Mouse (Mus musculus) 3T3-L1 (cell line): ENCODE results near the gene Hdac4.

ENCODE experiments used
- DNase-seq: peaks from one replicate; pipeline ENCODE4 v3.0.0-alpha.2; 2015; ENCODE audit warnings: low read depth, low spot score

Hdac4 gene

GRCm38 (mm10) chr1:92195360-92196149 lies at the start of gene Hdac4:
Hdac4 (minus strand) TSS chr1:92195699.
- peak; percentile 89 for DNase-seq

DNA sequence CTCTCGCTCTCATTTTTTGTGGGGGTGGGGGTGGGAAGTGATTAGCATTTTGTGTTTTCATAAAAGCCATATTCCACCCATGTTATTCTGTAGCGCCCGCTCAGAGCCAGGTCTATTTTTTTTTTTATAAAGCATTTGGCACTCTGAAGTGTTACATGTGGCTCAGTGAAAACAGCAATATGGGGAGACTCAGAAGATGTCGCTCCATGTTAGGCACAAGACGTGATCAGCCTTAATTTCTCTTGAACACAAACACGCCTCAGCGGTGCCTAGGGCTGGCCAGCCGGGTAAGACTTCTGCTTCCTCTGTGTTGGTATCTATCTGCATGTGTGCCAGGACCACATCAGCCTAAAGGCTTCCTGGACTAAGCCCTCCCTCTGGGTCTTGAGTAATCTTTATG lies 48.0 kb upstream of the Hdac4 start:
- no peak for DNase-seq

DNA sequence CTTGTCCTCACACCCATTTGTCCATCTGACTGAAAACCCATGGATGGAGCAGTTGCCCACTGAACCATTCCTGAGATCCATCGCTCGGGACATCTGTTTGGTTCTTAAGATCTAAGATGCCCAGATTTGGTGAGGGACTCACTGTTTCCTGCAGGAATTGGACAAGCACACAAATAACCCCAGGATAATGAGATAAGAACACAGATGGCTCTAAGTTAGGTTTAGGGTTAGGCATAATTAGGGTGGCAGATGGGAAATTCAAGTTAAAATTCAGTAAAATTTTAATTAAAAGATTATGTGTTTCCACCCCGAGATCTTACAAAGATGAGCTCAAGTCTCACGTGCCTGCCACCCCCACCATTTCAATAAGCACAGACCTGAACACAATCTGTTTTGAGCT lies 44.6 kb upstream of the Hdac4 start:
- no peak for DNase-seq

DNA sequence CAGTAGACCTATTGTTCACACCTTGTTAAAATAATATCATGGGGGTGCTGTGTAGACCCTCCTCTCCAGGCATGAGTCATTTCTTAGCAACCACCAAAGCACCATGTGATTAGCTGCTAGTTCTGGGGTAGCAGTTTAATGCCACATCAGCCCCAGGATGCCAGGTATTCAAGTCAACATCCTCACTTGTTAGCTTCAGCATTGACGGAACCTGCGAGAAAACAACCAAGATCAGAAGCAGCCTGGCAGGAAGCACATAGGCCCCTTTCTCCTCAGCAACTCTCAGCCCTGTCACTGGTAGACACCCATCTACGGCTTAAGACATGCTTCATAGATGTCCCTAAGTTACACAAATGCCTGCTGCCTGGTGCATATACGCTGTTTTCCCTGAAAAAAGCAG lies 40.1 kb upstream of the Hdac4 start:
- no peak for DNase-seq

DNA sequence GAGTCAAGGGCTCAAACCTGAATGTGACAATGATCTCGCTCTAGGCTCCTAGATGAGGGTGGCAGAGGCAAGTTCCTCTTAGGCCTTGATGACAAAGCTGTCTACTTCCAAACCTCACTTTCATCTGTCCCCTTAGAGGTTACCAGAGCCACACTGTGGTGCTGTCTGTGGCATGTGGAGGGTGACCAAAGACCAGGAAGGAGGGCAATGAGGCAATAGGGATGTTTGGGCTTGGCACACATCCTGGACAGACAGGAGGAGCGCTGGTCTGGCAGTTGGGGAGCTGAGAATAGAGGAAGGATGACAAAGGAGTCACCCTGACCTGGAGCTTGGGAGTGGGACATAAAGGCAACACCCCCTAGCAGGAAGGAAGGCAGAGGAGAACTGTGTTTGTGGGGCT lies 29.8 kb upstream of the Hdac4 start:
- DNase-seq: no peak

- DNase-seq: no peak
These were observed 28.7 kb upstream of the Hdac4 start for GRCm38 (mm10) chr1:92223956-92224891.

DNA sequence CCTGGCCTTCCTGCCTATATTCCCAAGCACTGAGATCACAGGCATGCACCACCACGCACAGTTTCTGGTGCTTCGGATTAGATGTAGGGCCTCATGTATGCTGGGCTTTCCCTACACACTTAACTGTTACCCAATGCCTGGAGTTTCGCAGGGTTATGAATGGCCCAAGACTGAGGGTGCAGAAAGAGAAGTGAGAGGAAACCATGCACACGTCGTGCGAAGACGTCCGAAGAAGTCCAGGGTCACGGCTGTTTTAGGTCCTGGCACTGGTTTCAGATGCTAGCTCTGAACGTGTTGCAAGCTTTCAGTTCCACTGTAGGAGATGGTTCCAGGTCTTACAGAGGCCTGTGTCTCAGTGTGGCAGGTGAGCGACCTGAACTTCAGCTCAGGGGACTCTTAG lies 21.2 kb upstream of the Hdac4 start:
- no peak for DNase-seq

- DNase-seq: peak; percentile 37
These were observed 20.6 kb upstream of the Hdac4 start for GRCm38 (mm10) chr1:92215996-92216630.

GRCm38 (mm10) chr1:92215131-92215638 lies 19.7 kb upstream of the Hdac4 start:
- DNase-seq: peak; percentile 85

DNA sequence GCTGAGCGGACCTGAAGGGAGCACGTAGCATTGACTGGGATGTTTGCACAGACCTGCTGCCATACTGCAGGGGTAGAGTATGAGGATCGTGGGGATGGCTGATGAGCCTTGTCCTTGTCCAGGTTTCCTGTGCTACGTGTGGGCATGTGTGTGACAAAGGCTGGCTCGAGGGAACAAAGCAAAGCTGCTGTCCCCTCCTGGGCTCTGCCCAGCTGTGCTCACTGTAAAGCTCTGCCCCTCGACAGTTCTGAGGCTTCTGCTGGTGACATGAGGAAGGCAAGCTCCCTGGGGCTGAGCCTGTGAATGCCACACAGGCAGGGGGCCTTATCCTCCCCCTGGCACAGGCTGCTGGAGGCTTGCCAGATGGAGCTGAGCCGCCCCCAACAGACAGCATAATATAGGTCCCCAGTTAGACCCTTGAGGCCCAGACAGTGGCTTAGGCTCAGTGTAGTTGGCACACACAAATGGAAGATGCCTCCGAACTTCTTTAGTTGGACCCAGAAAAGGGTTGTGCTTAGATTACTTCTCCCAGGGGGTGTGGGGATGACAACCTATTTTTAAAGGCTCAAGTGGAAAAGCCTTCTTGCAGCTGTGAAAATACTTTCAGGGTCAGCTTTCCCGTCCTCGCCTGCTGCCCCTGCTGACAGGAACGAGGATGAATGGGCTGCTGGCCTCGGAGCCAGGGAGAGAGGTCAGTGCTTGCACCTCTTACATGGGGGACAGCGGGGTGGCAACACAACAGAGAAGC lies 16.7 kb upstream of the Hdac4 start:
- no peak for DNase-seq

DNA sequence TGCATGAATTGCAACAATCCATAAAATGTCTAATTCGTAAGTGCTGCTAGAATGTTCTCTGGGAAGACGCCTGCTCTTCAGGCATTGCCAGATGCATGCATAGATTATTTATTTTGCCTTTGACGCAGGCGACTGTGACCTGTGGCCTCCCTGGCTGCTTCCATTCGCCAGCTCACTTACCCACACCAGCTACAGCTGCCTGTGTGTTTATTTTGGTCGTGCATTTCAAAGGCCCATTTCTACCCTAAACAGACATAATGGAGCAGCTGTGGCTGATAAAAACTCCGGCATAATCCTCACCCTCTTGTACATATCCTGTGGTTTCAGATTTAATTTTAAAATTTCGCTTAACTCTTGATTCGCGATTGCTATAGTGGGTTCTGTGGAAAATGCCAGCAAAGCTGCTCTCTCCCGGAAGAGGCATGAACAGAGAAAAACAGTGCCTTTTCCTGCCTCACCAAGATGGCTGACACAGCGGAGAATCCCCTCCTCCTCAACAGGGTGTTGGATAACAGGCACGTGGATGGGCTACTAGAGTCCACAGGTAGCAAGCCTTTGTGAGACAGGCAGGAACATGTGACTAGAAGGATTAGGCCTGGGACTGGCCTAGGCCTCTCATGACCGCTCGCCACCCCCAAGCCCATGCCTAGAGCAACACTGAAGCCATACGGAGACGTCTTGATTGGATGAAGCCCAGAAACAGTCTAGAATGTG lies 7.3 kb upstream of the Hdac4 start:
- no peak for DNase-seq

GRCm38 (mm10) chr1:92190463-92190862 lies 5.0 kb downstream of the Hdac4 start:
- no peak for DNase-seq

- no peak for DNase-seq
These were observed 8.4 kb downstream of the Hdac4 start for GRCm38 (mm10) chr1:92187137-92187536.

DNA sequence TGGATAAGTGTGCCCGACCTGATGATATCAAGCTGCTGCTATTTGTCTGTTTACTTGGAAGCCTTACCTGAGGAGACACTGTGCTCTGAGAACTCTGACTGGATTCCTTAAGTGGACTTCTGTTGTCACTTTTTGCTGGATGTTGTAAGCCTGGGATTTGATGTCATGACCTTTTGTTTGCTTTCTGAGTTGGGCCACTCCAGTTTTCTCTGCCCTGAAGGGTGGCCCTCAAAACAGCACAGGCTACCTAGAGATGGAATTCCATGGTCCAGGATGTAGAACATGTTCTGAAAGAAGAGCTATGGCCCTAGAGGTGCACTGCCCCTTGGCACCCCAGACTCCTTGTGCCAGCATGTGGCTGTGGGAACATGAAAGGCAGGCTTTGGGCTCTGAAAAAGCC lies 10.9 kb downstream of the Hdac4 start:
- no peak for DNase-seq

DNA sequence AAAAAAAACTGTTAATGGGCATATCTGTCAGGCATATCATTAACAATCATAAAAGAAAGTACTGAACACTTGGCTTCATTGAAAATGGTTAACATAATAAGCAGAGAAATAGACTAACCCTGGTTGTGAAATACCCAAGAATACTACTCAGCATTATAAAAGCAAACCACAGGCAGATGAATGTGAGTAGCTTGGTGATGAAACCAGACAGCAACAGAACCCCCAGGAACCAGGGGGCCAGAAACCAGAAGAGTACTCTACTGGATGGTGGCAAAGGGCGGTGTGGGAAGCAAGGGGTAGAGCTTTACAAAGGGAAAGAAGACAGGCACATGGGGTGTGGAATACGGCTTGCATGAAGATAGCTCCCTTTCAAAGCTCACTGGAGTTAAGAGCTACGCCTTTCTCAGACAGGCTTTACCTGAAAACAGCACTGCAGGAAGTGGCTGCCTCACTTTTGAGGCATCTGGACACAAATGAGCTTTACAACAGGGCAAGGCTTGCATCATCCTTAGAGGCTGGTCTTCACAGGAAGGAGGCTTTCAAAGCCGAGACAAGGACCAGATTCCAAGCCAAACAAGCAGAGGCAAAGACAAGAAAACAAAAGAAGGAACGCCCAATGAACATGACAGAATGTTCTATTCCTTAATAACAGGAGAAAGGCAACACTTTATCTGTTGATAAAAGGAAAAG lies 12.3 kb downstream of the Hdac4 start:
- peak; percentile 63 for DNase-seq

DNA sequence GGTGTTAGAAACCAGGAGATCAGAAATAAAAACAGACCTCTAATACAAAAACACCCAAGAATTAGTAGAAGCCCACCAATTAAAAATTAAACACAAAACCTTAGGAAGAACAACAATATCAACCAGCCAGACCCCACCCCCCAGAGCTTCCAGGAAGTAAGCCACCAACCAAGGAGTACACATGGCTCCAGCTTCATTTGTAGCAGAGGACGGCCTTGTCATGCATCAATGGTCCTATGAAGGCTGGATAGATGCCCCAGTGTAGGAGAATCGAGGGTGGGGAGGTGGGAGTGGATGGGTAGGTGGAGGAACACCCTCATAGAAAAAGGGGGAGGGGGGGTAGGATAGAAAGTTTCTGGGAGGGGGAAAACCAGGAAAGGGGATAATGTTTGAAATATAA lies 13.5 kb downstream of the Hdac4 start:
- DNase-seq: no peak

DNA sequence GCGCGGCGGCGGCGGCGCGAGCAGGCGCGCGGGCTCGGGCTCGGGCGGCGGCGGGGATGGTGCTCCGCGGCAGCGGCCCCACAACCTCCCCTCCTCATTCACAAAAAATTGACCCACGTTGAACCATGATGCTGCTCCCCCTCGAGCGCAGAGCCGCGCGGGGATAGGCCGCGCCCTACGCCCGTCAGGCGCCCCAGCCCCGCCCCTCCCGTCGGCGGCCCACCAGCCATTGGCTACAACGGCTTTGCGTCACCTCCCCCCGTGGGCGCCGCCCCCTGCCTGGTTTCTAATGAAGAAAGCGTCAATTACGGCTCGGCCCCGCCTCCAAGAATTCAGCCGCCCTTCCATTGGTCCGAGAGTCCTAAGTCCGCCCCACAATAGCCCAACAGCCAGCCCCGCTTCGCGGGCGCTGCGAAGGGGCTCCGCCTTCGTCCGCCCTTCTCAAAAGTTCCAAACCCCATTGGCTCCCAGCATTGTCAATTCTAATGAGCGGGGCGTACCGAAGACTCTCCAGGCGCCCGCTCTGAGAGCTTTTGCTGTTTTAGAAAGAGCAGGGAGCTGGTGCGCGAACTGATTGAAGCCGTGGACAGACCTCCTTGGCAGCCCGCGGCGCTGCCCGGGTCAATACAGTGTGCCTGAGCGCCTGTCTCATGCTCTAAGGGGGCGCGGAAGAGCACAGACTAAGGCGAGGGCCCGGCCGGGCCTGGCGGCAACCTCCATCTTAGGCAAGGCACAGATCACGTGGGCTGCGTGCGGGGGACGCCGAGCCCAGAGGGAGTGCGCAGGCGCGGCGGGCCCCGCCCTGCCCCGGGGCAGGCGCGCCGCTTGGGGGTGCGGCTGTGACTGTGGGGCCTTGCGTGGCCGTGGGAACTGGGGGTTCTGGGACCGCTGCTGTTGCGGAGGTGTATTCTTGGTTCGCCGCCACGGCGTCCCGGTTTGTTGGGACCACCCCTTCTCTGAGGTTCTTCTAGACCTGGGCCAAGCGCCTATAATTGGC lies 15.1 kb downstream of the Hdac4 start:
- DNase-seq: peak; percentile 99

GRCm38 (mm10) chr1:92179489-92180006 lies 16.0 kb downstream of the Hdac4 start:
- DNase-seq: peak; percentile 38

GRCm38 (mm10) chr1:92179070-92179469 lies 16.4 kb downstream of the Hdac4 start:
- peak; percentile 38 for DNase-seq
